Mouse (Mus musculus) spleen, adult 18-20 months (tissue): ENCODE results near the gene Vmn1r194.
"Not testable (repeated sequence)": the region's sequence is repeated elsewhere in the genome, so short reads cannot be mapped to it uniquely, and the experiment has no call there.

Experiments used
- DNase-seq, 2 experiments: peaks; one replicate each; pipeline ENCODE4 v3.0.0; 2022; ENCODE audit warnings: mixed read lengths in 2 of 2

Gene Vmn1r194

GRCm38 (mm10) chr13:22243915-22244314 lies at the start of gene Vmn1r194:
Gene Vmn1r194 (plus strand): TSS chr13:22244215.
- no peak for DNase-seq

DNA sequence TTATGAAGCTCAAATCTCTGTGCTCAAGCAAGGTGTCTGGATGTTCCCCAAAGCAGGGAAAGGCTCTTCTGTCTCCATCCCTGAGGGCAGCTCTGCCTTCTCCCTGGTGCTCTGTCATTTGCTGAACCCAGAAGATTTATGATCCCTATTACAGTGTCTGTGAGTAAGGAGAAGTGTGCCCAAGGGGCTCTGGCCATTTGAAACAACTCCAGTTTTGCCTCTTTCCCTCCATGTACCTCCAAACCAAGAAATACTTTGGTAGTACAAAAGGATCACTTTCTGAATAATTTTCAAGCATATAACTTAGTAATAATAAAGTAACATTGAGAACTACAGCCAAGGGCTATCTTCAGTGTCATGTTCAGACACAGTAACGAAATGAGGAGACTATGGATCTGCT lies 21.0 kb upstream of the Vmn1r194 start, which contains the start of gene Vmn1r193:
TSS of gene Vmn1r193 (minus strand) at position 101 of the 400 bp plus-strand sequence.
- not testable (repeated sequence) for DNase-seq

DNA sequence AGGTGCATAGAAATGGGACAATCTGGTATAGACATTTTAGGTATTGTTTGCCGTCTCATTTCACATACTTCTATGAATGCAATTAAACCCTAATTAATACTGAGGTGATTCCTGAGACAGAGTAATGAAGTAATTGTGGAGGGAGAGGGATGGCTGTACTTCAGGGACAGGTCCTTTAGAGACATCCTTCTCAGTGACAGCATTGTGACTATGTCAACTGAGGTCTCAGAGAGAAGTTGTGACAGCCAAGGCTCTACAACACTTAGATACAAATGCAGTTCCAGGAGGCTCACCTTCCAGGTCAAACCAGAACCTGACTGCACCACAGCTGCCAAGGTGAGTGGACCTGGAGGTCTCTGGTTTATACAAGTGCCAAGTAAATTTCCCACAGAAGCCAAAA lies 26.2 kb downstream of the Vmn1r194 start, which contains the start of gene Vmn1r195:
TSS of gene Vmn1r195 (plus strand) at position 301 of the 400 bp plus-strand sequence.
- not testable (repeated sequence) for DNase-seq

DNA sequence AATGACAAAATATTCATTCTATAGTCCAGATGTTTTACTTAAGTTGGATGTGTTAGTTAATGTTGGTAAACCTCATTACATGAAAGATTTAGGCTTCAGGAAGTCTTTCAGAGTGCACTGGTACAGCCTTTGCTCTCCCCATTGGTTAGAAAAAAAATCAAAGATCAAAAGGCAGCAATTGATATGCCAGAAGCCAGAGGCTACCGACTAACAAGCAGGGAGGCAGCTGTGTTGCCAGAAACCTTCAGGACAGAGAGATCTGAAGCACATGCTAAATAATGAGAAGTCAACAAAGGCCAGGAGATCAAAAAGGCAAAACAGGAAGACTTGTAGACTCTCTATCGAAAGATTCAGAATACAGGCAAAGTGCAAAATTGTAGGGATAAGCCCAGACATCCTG lies 27.7 kb downstream of the Vmn1r194 start:
- DNase-seq: no peak

- DNase-seq: no peak
Observed at GRCm38 (mm10) chr13:22284578-22284977, 40.6 kb downstream of the Vmn1r194 start.

DNA sequence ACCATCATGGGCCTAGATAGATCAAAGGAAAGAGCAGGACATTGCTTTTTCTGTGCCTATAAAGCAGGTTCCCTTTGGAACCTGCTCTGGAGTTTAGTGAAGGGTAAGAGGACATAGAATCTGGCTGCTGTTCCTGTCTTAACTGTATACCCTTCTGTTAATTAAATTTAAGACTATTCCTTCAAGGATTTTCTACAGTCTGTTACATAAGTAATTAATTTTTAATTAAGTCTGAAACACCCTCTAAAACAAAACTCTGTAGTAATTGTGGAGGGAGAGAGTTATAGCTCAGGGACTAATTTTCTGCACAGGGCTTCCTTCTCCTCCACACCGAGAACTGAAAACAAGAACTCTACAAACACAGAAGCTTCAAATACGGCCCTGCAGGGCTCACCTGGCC lies 45.6 kb downstream of the Vmn1r194 start, which contains the start of gene Vmn1r196:
TSS of gene Vmn1r196 (plus strand) at position 301 of the 400 bp plus-strand sequence.
- DNase-seq: no peak
